Comparison of ENCODE assay signal across 8 mouse cellular contexts in the genomic region with DNA sequence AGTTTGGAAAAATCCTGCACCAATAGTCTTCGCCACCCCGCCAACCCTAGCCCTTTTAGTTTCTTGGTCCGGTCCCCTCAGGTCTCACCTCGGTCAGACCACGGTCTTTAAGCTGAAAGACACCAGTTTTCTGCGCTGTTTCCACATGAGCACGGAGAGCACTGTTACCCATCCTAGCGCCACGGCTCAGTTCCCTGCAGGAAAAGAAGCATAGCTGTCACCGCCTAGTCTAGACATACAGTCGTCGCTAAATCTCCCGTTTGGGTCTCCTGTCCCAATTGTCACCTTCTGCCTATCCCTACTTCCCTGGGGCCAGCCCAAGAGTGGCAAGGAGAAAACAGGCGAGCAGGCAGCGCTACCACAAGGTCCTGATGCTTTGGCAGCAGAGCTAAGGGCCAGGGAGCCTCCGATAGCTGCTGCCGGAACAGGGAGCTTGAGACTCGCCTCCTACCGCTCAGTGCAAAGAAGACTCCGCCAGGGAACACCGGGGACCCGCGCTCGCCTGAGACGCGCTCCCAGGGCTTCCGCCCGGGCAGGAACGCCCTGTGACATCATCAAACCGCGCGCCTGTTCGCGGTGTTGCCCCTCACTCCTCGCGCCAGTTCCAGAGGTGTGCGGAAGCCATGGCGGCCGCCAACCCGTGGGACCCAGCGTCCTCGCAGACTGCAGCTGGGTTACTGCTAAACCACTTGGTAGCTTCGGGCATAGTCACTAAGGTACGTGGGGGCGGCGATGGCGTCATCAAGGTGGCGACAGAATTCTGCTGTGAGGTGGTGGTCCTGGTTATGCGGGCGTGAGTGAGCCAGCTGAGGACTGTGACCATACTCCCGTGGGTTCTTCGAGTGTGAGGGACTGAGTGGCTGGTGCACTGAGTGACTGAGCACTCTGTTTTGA. TPM values are rescaled to one million over a fixed set of nuclear protein-coding genes. Genes with fewer than 3 reads are reported as not detected.
DNase-seq lines count a peak whose midpoint lies in the region; ATAC-seq and TF ChIP-seq lines count a peak whose summit lies in the region.

A gene (plus strand): TSS at position 554 of the 894 bp plus-strand sequence.
A gene (minus strand): TSS at position 691 of the 894 bp plus-strand sequence.

- no peaks in the 10 kb centered on the region for H3K9me3 ChIP-seq in G1E (replicated peaks)
- no peaks in the 10 kb centered on the region for H3K9me3 ChIP-seq in forebrain, postnatal 0 days (ENCODE audit: low read length)
- H3K9me3 ChIP-seq in lung, embryonic 16.5 days (ENCODE audit: control insufficient read depth, low read length), result no peaks in the 10 kb centered on the region

- no peak for TF ChIP-seq CTCF in G1E (IDR thresholded peaks at IDR 0.05; ENCODE audit: low read depth, low read length)
- peak; percentile 44 for TF ChIP-seq CTCF in forebrain, postnatal 0 days (IDR thresholded peaks at IDR 0.05; ENCODE audit: low read depth)

- peak; percentile 86 for DNase-seq in G1E (ENCODE audit: low spot score)
- DNase-seq in cerebellum, adult 18-20 months, result peak; percentile 88 to 91
- peak; percentile 94 for DNase-seq in forebrain, postnatal 0 days
- DNase-seq in layer of hippocampus, adult 9-10 months (ENCODE audit: low spot score), result peak; percentile 75
- DNase-seq in ovary, postnatal 10 days (ENCODE audit: low spot score), result peak; percentile 88
- peak; percentile 91 to 95 for DNase-seq in thymus, postnatal 10 days (ENCODE audit: low spot score in 2 of 2)

- H3K4me1 ChIP-seq in G1E (ENCODE audit: insufficient read depth, low read depth, low read length), result peaks cover 23% of the 10 kb centered on the region
- H3K4me1 ChIP-seq in forebrain, postnatal 0 days (ENCODE audit: insufficient read depth), result peaks cover 8% of the 10 kb centered on the region
- H3K4me1 ChIP-seq in lung, embryonic 16.5 days (replicated peaks; ENCODE audit: control insufficient read depth, insufficient read depth, low read length), result peaks cover 14% of the 10 kb centered on the region

- H3K4me3 ChIP-seq in G1E (ENCODE audit: low read depth, low read length), result peak within 1 kb of the TSS; percentile 80
- H3K4me3 ChIP-seq in forebrain, postnatal 0 days (ENCODE audit: low read depth, low read length), result peak within 1 kb of the TSS; percentile 64
- H3K4me3 ChIP-seq in lung, embryonic 16.5 days (ENCODE audit: low read length), result peak within 1 kb of the TSS; percentile 61

- peak within 1 kb of the TSS; percentile 74 for H3K9ac ChIP-seq in forebrain, postnatal 0 days
- H3K9ac ChIP-seq in lung, embryonic 16.5 days (ENCODE audit: low read length), result peak within 1 kb of the TSS; percentile 89

- H3K27ac ChIP-seq in forebrain, postnatal 0 days (ENCODE audit: low read depth, low read length), result peak within 1 kb of the TSS; percentile 84
- peak within 1 kb of the TSS; percentile 96 for H3K27ac ChIP-seq in lung, embryonic 16.5 days (ENCODE audit: low read length)

- H3K36me3 ChIP-seq in G1E (replicated peaks), result peaks cover 54% of the 10 kb centered on the region
- H3K36me3 ChIP-seq in forebrain, postnatal 0 days (ENCODE audit: insufficient read depth), result peaks cover 13% of the 10 kb centered on the region
- peaks cover 7% of the 10 kb centered on the region; the same call in 1 of the 2 replicates for H3K36me3 ChIP-seq in lung, embryonic 16.5 days (ENCODE audit: control insufficient read depth, insufficient read depth, low read length)

- 1% methylated on average over 52 of the region's 52 CpGs for WGBS in forebrain, postnatal 0 days
- under 1% methylated on average over 52 of the region's 52 CpGs for WGBS in lung, embryonic 16.5 days

- H3K4me2 ChIP-seq in forebrain, postnatal 0 days (ENCODE audit: low read depth), result peak within 1 kb of the TSS; percentile 54
- peak within 1 kb of the TSS; percentile 88 for H3K4me2 ChIP-seq in lung, embryonic 16.5 days (ENCODE audit: low read depth, low read length)

- ATAC-seq in G1E (ENCODE audit: extremely low read depth, insufficient number of reproducible peaks, low FRiP score, poor library complexity, severe bottlenecking), result peak; percentile 83
- ATAC-seq in forebrain, postnatal 0 days, result peak; percentile 97
- ATAC-seq in hematopoietic stem cell, adult 5-6 weeks (replicated peaks in 1 of 2; ENCODE audit: insufficient read depth in 1 of 2, low FRiP score in 2 of 2, low TSS enrichment in 1 of 2, low read depth in 1 of 2, poor library complexity in 2 of 2, severe bottlenecking in 2 of 2), result peak; percentile 92 to 98
- peak; percentile 98 for ATAC-seq in lung, embryonic 16.5 days (ENCODE audit: low read depth)

- H3K27me3 ChIP-seq in G1E (ENCODE audit: insufficient read depth, low read length), result no peaks in the 10 kb centered on the region
- no peaks in the 10 kb centered on the region for H3K27me3 ChIP-seq in forebrain, postnatal 0 days (ENCODE audit: insufficient read depth, low read length)
- H3K27me3 ChIP-seq in lung, embryonic 16.5 days (ENCODE audit: control insufficient read depth, insufficient read depth, low read depth, low read length), result no peaks in the 10 kb centered on the region

RNA-seq across cellular contexts. Expression of the first gene that starts in this region (rescaled TPM):
- total RNA-seq in G1E (2014; fragmentation: Nextera tagmentation) (30.5 and 41.2 TPM in 2 replicates), G1E (2017) (13.1 and 14.6 TPM in 2 replicates)
- polyA plus RNA-seq in G1E (2012), result 2.1 and 3.2 TPM in 2 replicates
- 30.6 and 33.8 TPM in 2 replicates for total RNA-seq in forebrain, postnatal 0 days (2014; rRNA removed)
- 20.5 and 36.8 TPM in 2 replicates for polyA plus RNA-seq in forebrain, postnatal 0 days (2015; fragmentation: Nextera tagmentation; extraction: Ambion mirVana)
- total RNA-seq in hematopoietic stem cell, adult 5-6 weeks (2017), result 15.4 and 16.2 TPM in 2 replicates
- polyA plus RNA-seq in lung, embryonic 16.5 days (2015; fragmentation: Nextera tagmentation; extraction: Ambion mirVana), result 21.6 and 23.1 TPM in 2 replicates

RNA-seq across cellular contexts. Expression of the second gene that starts in this region (rescaled TPM):
- total RNA-seq in G1E (2014; fragmentation: Nextera tagmentation) (35.8 and 52.9 TPM in 2 replicates), G1E (2017) (27.8 and 29.6 TPM in 2 replicates)
- polyA plus RNA-seq in G1E (2012), result 1.5 and 3.0 TPM in 2 replicates
- total RNA-seq in forebrain, postnatal 0 days (2014; rRNA removed), result 38.2 and 38.5 TPM in 2 replicates
- polyA plus RNA-seq in forebrain, postnatal 0 days (2015; fragmentation: Nextera tagmentation; extraction: Ambion mirVana), result 23.2 and 26.1 TPM in 2 replicates
- total RNA-seq in hematopoietic stem cell, adult 5-6 weeks (2017), result 18.3 and 20.9 TPM in 2 replicates
- 29.9 and 31.1 TPM in 2 replicates for polyA plus RNA-seq in lung, embryonic 16.5 days (2015; fragmentation: Nextera tagmentation; extraction: Ambion mirVana)

Comparison
In these comparisons a context has a peak if more than half of its experiments do, and no peak if none do; other contexts are left out.
1. Peak in every context shown above with its lines: DNase-seq, ATAC-seq, H3K4me3 ChIP-seq and H3K27ac ChIP-seq.